Mouse (Mus musculus) forebrain, embryonic 13.5 days (tissue): ENCODE results near the gene Glyatl3. TPM values are rescaled to one million over a fixed set of nuclear protein-coding genes. Genes with fewer than 3 reads are reported as not detected.

Experiments
- ATAC-seq: fragments of 200-750 bp; cut with Nextera tagmentation; 2 replicates; pipeline ENCODE4 v1.8.0; 2017
- H3K27ac ChIP-seq: fragments of 300-500 bp; sonication (generic); 2 replicates; pipeline ENCODE4 v1.5.1; 2015; ENCODE audit warnings: inconsistent platforms, mild to moderate bottlenecking, moderate library complexity
- H3K27me3 ChIP-seq: fragments of 300-500 bp; sonication (generic); 2 replicates; pipeline ENCODE4 v1.6.1; 2015; ENCODE audit warnings: mild to moderate bottlenecking, inconsistent platforms
- H3K36me3 ChIP-seq: fragments of 300-500 bp; sonication (generic); 2 replicates; pipeline ENCODE4 v1.6.1; 2015; ENCODE audit warnings: mild to moderate bottlenecking, inconsistent platforms; ENCODE audit not compliant: poor library complexity, severe bottlenecking
- H3K4me1 ChIP-seq: fragments of 300-500 bp; sonication (generic); 2 replicates; pipeline ENCODE4 v1.6.1; 2015; ENCODE audit warnings: inconsistent platforms
- H3K4me2 ChIP-seq: fragments of 300-500 bp; sonication (generic); 2 replicates; pipeline ENCODE4 v1.6.1; 2015; ENCODE audit warnings: inconsistent platforms, mild to moderate bottlenecking, moderate library complexity
- H3K4me3 ChIP-seq: fragments of 300-500 bp; sonication (generic); 2 replicates; pipeline ENCODE4 v1.5.1; 2015; ENCODE audit warnings: mild to moderate bottlenecking, inconsistent platforms
- H3K9ac ChIP-seq: fragments of 300-500 bp; sonication (generic); 2 replicates; pipeline ENCODE4 v1.6.1; 2015; ENCODE audit warnings: mild to moderate bottlenecking, inconsistent platforms
- H3K9me3 ChIP-seq: fragments of 300-500 bp; sonication (generic); replicated peaks from 2 replicates; pipeline ENCODE4 v1.6.1; 2016; ENCODE audit warnings: inconsistent platforms
- WGBS: fragments of 180-500 bp; shearing (Covaris S2); methylation state at CpG from one replicate; pipeline ENCODE4 v1.1.7; 2015; 5-methylcytosine and 5-hydroxymethylcytosine counted together
- polyA plus RNA-seq: library from polyadenylated mRNA; unstranded; fragments of >200 nt; fragmentation: Nextera tagmentation; extraction: Ambion mirVana; gene quantifications from 2 replicates; pipeline ENCODE4 v1.2.1, GENCODE M21; 2015

Glyatl3 gene
- polyA plus RNA-seq, 1 experiment from 2014 or later, result not detected

GRCm38 (mm10) chr17:40882172-40882571 is 32.0 kb downstream of the Glyatl3 start:
- 87% methylated on average over 6 of the region's 6 CpGs for WGBS
- H3K4me2 ChIP-seq, result no peak overlapping the region
- no peaks in the 10 kb centered on the region for H3K36me3 ChIP-seq
- no peaks in the 10 kb centered on the region for H3K9me3 ChIP-seq
- no peak overlapping the region for H3K4me3 ChIP-seq
- no peak overlapping the region for H3K27ac ChIP-seq
- ATAC-seq, result no peak
- no peak overlapping the region for H3K9ac ChIP-seq
- H3K4me1 ChIP-seq, result peaks cover 9% of the 10 kb centered on the region; the same call in 1 of the 2 replicates
- H3K27me3 ChIP-seq, result no peaks in the 10 kb centered on the region

GRCm38 (mm10) chr17:40879924-40880691 is 34.0 kb downstream of the Glyatl3 start, which contains the start of gene 9130008F23Rik:
Gene 9130008F23Rik (minus strand): TSS chr17:40880559.
- WGBS, result under 1% methylated on average over 40 of the region's 40 CpGs

DNA sequence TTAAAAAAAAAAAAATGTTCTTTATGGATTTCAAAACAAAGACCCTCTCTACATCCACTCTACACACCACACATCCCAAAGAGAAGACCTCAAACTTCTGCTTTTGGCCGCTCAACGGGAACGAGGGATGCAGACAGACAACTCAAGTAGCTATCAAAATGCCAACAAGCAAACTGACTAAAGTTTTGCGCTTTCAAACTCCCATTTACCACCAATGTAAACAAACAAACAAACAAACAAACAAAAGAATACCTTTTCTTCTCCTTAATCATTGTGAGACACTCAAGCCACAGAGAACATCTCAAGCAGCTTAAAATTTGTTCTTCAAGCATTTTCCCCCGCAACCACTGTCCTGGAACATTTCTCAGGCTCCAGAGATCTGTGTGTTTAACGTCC is 34.6 kb downstream of the Glyatl3 start:
- WGBS, result 14% methylated on average over 6 of the region's 6 CpGs
- ATAC-seq, result no peak
- Histone ChIP-seq H3K36me3 (no peaks in the 10 kb centered on the region), H3K27me3 (no peaks in the 10 kb centered on the region), H3K27ac (no peak overlapping the region), H3K9ac (peak overlapping the region; percentile 63), H3K4me2 (peak overlapping the region; percentile 92), H3K9me3 (no peaks in the 10 kb centered on the region), H3K4me1 (peaks cover 9% of the 10 kb centered on the region; the same call in 1 of the 2 replicates), H3K4me3 (peak overlapping the region; percentile 52)

More at GRCm38 (mm10) chr17:40879924-40880691, 34.0 kb downstream of the Glyatl3 start, which contains the start of gene 9130008F23Rik:
- peak; percentile 83 for ATAC-seq
- H3K4me1 ChIP-seq, result peaks cover 9% of the 10 kb centered on the region; the same call in 1 of the 2 replicates
- H3K27ac ChIP-seq, result no peak within 1 kb of the TSS
- no peaks in the 10 kb centered on the region for H3K36me3 ChIP-seq
- peak within 1 kb of the TSS; percentile 52 for H3K4me3 ChIP-seq
- peak within 1 kb of the TSS; percentile 63 for H3K9ac ChIP-seq
- no peaks in the 10 kb centered on the region for H3K27me3 ChIP-seq
- no peaks in the 10 kb centered on the region for H3K9me3 ChIP-seq
- H3K4me2 ChIP-seq, result peak within 1 kb of the TSS; percentile 92

- H3K4me2 ChIP-seq, result no peak overlapping the region
- H3K4me1 ChIP-seq, result peaks cover 9% of the 10 kb centered on the region; the same call in 1 of the 2 replicates
- H3K9me3 ChIP-seq, result no peaks in the 10 kb centered on the region
- H3K27me3 ChIP-seq, result no peaks in the 10 kb centered on the region
- no peak overlapping the region for H3K4me3 ChIP-seq
- no peak overlapping the region for H3K27ac ChIP-seq
- 50% methylated on average over 3 of the region's 3 CpGs for WGBS
- H3K9ac ChIP-seq, result no peak overlapping the region
- ATAC-seq, result no peak
- no peaks in the 10 kb centered on the region for H3K36me3 ChIP-seq
These were observed 36.4 kb downstream of the Glyatl3 start for GRCm38 (mm10) chr17:40877741-40878140.

GRCm38 (mm10) chr17:40875568-40875967 is 38.6 kb downstream of the Glyatl3 start:
- H3K4me1 ChIP-seq, result peaks cover 8% of the 10 kb centered on the region; the same call in 1 of the 2 replicates
- H3K4me3 ChIP-seq, result no peak overlapping the region
- H3K27ac ChIP-seq, result no peak overlapping the region
- no peak overlapping the region for H3K4me2 ChIP-seq
- 94% methylated on average over 1 of the region's 1 CpGs for whole genome bisulfite sequencing
- no peak overlapping the region for H3K9ac ChIP-seq
- H3K36me3 ChIP-seq, result no peaks in the 10 kb centered on the region
- ATAC-seq, result no peak
- no peaks in the 10 kb centered on the region for H3K9me3 ChIP-seq
- no peaks in the 10 kb centered on the region for H3K27me3 ChIP-seq

- WGBS, result 89% methylated on average over 3 of the region's 3 CpGs
- Histone ChIP-seq H3K4me1 (peaks cover under 1% of the 10 kb centered on the region; the same call in 1 of the 2 replicates), H3K27me3 (no peaks in the 10 kb centered on the region), H3K27ac (no peak overlapping the region), H3K36me3 (no peaks in the 10 kb centered on the region), H3K4me3 (no peak overlapping the region), H3K9me3 (no peaks in the 10 kb centered on the region), H3K9ac (no peak overlapping the region), H3K4me2 (no peak overlapping the region)
- no peak for ATAC-seq
These were observed 39.4 kb downstream of the Glyatl3 start for GRCm38 (mm10) chr17:40874701-40875100.

- Histone ChIP-seq H3K4me1 (no peaks in the 10 kb centered on the region), H3K9me3 (no peaks in the 10 kb centered on the region), H3K36me3 (no peaks in the 10 kb centered on the region), H3K27me3 (no peaks in the 10 kb centered on the region), H3K27ac (no peak overlapping the region), H3K9ac (no peak overlapping the region), H3K4me2 (no peak overlapping the region), H3K4me3 (no peak overlapping the region)
- ATAC-seq, result no peak
- WGBS, result 66% methylated on average over 2 of the region's 2 CpGs
These were observed 40.6 kb downstream of the Glyatl3 start for GRCm38 (mm10) chr17:40873582-40874011.

DNA sequence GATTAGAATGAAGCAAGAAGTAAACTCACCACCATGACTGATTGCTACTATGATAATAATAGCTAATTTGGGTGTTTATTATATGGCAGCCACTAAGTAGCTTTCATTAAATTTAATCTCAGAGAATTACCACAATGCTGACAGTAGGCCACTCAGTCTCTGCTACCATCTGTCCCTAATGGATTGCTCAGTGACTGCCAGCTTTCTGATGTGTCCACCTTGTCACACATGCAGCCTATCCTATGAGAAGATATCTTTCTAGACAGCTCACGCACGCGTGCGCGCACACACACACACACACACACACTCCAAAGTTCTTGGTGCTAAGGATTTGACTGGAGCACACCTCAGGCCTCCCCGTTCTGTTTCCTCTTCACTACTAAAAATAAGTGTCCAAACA is 41.5 kb downstream of the Glyatl3 start:
- 97% methylated on average over 6 of the region's 6 CpGs for WGBS
- no peak for ATAC-seq

GRCm38 (mm10) chr17:40868952-40869747 is 45.0 kb downstream of the Glyatl3 start:
- ATAC-seq, result no peak
- no peaks in the 10 kb centered on the region for H3K36me3 ChIP-seq
- H3K4me2 ChIP-seq, result no peak overlapping the region
- H3K4me1 ChIP-seq, result no peaks in the 10 kb centered on the region
- H3K4me3 ChIP-seq, result no peak overlapping the region
- WGBS, result 82% methylated on average over 10 of the region's 10 CpGs
- no peak overlapping the region for H3K9ac ChIP-seq
- H3K27ac ChIP-seq, result no peak overlapping the region
- H3K9me3 ChIP-seq, result no peaks in the 10 kb centered on the region
- H3K27me3 ChIP-seq, result no peaks in the 10 kb centered on the region

More for the DNA sequence above, 41.5 kb downstream of the Glyatl3 start:
- Histone ChIP-seq H3K4me3 (no peak overlapping the region), H3K9me3 (no peaks in the 10 kb centered on the region), H3K27ac (no peak overlapping the region), H3K4me2 (no peak overlapping the region), H3K27me3 (no peaks in the 10 kb centered on the region), H3K4me1 (no peaks in the 10 kb centered on the region), H3K9ac (no peak overlapping the region), H3K36me3 (no peaks in the 10 kb centered on the region)

DNA sequence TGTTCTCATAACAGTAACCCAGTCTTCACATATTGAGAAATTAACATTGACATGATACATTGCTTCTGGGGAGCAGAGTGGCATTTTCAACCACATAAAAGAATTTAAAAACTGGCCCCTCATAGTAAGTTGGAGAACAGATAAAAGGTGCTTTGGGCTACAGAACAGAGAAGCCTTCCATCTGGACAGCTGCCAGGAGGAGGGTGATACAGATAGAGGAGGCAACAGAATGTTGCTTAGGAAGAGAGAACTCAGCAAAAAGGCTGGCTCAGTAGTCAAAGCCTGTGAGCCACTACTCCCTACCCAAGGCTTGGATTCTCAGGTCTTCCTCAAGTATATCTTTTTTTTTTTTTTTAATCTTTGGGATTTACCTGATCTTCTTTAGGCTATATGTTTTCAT is 59.1 kb downstream of the Glyatl3 start:
- no peak overlapping the region for H3K9ac ChIP-seq
- no peaks in the 10 kb centered on the region for H3K9me3 ChIP-seq
- H3K4me2 ChIP-seq, result no peak overlapping the region
- H3K36me3 ChIP-seq, result no peaks in the 10 kb centered on the region
- H3K27me3 ChIP-seq, result no peaks in the 10 kb centered on the region
- no peaks in the 10 kb centered on the region for H3K4me1 ChIP-seq
- ATAC-seq, result no peak
- no peak overlapping the region for H3K27ac ChIP-seq
- H3K4me3 ChIP-seq, result no peak overlapping the region
